Mouse (Mus musculus) liver, embryonic 14.5 days (tissue): ENCODE measurements at regions not wholly inside any gene's neighbourhood (a gene's known extent, or its start where the extent isn't known, plus 50 kb on each side); places are given as distances from the start of the nearest gene placed in this dataset.

Experiments used
- CTCF ChIP-seq: IDR thresholded peaks from 2 replicates; pipeline ENCODE4 v1.5.1; 2016; ENCODE audit warnings: antibody characterized with exemption, low read depth, control low read depth
- EP300 ChIP-seq: IDR thresholded peaks from 2 replicates; pipeline ENCODE4 v1.6.1; 2016; ENCODE audit warnings: antibody characterized with exemption, low read depth

DNA sequence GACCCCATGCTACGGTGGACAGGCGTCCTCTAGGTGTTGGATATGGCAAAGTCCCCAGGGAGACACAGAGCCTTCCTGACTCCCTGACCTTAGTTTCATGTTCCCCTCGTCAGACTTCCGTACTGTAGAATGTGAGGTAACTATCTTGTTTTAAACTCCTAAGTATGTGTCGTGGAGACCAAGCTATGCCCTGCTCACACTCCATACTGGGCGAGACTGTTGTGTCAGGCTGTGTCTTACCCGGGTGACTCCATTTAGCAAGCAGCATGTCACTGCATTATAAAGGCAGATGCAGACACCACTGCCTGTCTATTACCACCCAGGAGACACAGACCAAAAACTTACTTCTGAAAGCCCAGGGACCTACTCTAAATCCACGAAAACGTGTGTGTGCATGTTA lies 260.4 kb upstream of the Gm5148 start:
- TF ChIP-seq CTCF, result no peak
- TF ChIP-seq EP300, result no peak
